Mouse (Mus musculus): Measurements from ENCODE around the gene Slbp. TPM values are rescaled to one million over a fixed set of nuclear protein-coding genes. Genes with fewer than 3 reads are reported as not detected.
A peak's percentile ranks its signal among the peaks of the same experiment; 100 is the strongest.

Slbp gene
- polyA plus RNA-seq (2012; rRNA removed), result 28.0 and 30.8 TPM in 2 replicates

DNA sequence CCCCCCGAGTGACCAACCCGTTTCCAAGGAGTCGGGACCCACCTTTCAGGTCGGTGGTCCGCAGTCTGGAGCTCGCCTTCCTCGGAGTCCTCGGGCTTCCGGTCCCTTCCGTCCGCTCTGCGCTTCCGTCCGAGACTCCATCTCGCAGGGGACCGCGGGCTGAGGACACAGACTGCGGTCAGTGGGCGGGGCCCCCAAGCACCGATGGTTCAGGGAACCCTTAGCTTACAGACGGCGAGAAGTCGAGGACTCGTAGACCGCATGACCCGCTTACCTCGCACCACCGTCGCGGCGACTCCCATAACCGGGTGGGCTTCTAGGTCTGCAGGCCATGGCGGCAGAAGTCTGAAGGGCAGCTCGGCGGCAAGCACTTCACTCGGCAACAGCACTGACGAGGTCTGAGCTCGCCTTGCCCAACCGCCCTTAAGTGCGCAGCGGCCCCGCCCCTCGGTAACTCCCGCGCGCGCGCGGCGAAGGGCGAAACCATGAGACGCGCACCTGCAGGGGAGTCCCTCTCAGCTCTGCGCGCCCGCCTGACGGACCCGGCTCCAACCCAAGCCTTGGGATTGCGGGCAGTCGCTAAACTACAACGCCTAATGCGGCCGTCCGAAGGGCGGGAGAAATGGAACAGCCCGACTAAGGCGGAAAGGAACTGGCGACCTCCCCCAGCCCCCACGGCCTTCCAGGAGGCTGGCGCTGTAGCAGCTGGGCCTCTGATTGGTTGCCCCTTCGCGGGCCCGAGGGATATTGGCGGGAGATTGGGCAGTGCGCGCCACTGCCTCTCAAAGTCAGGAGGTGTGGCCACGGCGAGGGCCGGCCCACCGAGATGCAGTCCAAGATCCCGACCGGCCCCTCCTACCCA is at the start of gene Slbp:
TSS of gene Slbp (minus strand) at position 654 of the 862 bp plus-strand sequence.
- DNase-seq (ENCODE audit: extremely low spot score in 1 of 2, low spot score in 1 of 2), result peak; percentile 93 to 95

DNA sequence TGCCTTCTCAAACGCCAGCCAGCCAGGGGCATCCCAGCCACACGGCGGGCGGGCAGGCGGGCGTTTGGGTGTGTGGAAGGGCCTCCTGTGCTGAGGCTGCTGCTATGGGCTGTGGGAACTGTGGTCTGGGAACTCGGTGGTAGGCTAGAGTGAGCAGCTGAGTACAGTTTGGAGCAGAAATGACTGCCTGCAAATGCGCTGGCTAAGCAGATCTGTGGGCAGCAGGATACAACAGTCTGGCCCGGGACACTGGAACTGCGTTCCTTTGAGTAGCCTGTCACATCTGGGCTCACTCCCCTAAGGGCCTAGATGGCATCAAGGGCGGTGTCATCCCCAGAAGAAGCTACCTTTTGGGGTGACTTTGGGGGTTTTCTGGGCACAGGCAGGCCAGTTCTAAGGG is 49.5 kb upstream of the Slbp start:
- DNase-seq (ENCODE audit: extremely low spot score in 1 of 2, low spot score in 1 of 2), result no peak

DNA sequence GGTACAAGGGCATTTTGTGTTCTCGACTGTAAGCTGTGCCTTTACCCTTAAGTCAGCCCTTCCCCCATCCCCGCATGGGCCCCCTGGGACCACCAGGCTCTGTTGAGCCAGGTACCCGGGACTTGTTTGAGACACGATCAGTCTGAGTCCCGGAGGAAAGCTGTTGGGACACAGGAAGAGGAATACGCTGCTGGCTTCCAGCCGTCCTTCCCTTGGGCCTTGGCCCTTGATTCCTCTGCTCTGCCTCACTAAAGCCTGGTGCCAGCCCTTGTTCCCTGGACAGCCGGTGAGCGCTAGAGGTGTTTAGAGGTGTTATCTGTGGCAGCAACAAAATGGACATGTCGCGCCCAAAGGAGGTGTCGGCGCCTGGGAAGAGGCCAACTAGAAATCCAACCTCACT is 47.6 kb upstream of the Slbp start:
- no peak for DNase-seq (ENCODE audit: extremely low spot score in 1 of 2, low spot score in 1 of 2)

DNA sequence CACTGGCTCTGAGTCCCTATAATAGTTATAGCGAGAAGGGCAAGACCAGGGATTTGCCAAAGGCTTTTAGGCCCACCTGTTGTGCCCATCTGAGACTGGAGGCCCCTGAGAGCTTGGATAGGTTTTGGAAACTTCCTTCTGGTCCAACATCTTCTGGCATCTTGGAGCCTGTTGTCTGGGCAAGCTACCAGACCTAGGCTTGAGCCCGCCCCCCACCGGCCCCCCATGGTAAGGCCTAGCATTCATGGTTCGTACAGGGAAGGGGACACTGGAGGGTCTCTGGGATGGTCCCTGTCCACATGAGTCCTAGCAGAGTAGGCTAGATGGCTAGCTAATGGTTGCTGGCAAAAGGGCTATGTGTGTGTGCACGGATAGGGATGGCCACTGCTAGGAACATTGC is 46.3 kb upstream of the Slbp start:
- no peak for DNase-seq (ENCODE audit: extremely low spot score in 1 of 2, low spot score in 1 of 2)

DNA sequence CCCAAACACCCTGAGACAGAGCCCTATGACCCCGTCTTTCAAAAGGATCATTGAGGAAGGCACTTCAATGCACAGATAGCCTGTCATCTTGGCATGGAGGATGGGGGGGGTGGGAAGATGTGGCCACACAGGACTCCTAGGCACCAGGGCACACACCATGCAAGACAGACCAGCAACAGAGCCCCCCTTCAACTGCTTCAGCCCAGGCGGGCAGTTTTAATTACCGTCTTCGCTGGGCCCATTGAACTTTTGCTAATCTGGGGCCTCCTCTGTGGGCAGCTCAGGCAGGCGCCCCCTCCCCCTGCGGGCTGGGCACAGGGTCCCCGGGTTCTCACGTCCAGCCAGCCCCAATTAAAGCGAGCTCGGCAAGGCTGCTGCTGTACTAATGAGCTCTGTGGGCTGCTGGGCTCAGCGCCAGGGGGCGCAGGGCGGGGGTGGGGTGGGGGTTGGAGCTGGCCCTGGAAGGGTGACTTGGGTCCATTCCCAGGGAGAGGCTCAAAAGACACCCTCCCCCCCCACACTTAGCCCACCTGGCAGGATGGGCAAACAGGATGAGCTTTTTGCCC is 45.7 kb upstream of the Slbp start:
- DNase-seq (ENCODE audit: extremely low spot score in 1 of 2, low spot score in 1 of 2), result peak in 1 of 2 experiments; percentile 51

DNA sequence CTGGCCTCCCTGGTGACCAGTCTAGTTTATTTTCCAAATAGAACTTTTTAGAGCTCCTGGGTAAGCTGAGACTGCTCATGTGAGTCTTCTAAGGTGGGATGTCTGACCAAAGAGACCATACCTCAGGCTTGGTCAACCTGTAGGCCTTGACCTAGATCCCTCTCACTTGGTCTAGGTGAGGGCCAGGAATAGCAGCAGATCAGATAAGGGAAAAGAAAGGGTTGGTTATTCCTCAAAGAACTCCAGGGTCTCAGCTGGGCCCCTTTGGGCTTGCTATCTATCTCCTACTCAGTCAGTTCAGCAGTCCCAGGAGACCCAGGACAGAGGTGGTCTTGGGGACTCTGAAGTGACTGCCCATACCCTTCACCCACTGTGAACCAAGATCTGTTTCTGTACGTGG is 45.2 kb upstream of the Slbp start:
- no peak for DNase-seq (ENCODE audit: extremely low spot score in 1 of 2, low spot score in 1 of 2)

DNA sequence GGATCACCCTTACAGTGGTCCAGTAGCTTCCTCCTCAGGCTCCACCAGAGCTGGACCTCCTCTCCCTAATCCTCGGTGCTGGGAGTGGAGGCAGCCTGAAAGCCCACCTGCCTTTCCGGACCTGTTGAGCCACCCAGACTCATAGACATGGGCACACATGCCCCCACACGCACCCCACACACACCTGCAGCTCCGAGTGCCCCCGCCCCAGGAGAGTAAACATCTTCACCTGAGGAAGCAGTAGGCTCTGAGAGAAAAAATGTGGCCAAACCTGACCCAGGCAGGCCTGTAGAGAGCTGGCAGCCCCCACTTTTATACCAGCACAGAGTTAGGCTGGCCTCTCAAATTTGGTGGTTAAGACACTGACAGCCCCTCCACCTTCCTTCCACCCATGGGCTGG is 44.1 kb upstream of the Slbp start:
- no peak for DNase-seq (ENCODE audit: extremely low spot score in 1 of 2, low spot score in 1 of 2)

DNA sequence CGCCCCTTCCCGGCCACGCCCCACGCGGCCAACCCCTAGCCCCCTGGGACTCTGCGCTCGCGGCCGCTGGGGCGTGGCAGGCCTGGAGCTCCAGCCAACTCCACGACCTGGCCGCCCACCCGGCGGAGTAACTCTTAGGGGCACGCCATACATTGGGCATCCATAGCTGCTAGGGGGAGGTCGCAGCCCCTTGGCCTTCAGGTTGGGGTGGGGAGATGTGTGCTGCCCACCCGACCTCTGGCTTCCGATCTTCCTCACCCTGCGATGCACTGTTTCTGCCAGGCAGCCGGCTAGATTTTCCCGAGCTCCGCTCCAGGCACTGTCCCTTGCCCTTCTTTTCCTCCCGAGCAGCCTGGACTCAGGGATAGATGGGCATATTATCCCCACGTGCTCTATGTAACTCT is 43.3 kb upstream of the Slbp start:
- no peak for DNase-seq (ENCODE audit: extremely low spot score in 1 of 2, low spot score in 1 of 2)

DNA sequence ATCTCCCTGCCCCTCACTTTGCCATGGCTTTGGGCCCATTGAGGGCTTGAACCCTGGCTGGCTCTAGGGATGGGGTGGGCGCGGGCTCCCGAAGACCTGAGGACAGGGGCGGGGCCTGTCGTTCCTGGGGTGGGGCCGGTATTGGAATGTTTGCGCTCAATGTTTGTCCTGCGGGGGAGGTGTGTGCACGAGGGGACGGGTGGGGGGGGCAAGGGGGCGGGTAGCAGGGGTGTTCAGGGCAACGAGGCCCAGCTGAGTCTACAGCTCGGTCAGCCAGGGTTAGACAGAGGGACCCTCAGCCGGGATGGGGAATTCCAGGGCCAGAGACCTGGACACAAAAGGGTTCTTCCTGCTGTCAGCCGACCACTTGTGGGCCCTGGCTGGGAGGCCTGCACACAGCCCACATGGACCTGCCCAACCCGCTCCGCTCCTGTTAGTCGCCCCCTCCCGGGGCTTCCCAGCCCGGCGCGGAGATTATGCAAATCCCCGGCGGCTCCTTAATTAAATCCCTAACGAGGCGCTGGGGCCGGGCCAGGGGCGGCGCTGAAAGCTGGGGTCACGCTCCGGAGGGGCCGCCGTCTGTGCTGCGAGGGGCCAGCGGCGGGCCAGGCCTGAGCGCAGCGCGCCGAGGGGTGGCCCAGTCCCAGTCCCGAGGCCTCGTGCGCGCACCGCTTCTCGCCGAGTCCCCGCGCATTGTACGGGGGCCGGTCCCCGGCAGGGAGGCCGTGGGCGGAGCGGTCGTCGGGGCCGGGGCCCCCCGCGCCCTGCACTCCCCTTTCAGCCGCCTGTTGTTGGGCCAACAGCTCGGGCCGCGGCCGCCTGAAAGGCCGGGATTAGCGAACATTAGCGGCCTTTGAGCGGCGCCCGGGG is 42.7 kb upstream of the Slbp start:
- peak; percentile 20 to 54 for DNase-seq (ENCODE audit: extremely low spot score in 1 of 2, low spot score in 1 of 2)

DNA sequence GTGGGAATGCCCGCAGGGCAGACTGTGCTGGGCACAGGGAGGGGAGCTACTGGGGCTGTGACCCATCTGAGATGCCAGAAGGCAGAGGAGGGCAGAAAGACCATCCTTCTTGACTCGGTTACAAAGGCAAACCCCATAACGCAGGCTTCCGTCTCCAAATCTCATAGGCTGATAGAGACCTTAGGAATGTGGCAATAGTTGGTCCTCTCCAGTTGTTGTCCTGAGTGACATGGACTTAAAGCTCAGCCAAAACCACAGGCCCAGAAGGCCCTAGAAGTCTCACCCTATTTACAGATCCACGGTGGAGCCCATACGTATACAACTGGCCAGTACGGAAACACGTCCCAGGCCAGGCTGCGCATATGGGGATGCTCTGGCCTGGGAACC is 42.1 kb upstream of the Slbp start:
- no peak for DNase-seq (ENCODE audit: extremely low spot score in 1 of 2, low spot score in 1 of 2)

DNA sequence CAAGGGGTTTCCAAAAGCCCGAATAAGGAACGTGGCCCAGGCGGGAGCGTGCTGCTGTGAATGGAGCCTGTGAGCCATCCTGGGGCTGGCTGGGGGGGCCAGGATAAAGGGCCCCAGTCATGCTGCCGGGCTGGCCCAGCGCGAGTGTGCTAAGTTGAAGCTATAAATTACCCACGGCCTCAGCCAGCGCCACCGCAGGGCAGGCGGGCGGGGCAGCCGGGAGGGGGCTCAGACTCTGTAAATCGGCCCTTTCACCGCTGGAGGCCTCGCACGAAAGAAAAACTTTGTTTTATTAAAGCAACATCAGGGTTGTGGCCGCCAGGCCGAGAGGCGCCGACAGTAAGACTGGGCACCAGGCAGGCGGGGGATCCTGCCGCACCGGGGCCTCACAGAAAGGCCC is 40.0 kb upstream of the Slbp start:
- DNase-seq (ENCODE audit: extremely low spot score in 1 of 2, low spot score in 1 of 2), result no peak

DNA sequence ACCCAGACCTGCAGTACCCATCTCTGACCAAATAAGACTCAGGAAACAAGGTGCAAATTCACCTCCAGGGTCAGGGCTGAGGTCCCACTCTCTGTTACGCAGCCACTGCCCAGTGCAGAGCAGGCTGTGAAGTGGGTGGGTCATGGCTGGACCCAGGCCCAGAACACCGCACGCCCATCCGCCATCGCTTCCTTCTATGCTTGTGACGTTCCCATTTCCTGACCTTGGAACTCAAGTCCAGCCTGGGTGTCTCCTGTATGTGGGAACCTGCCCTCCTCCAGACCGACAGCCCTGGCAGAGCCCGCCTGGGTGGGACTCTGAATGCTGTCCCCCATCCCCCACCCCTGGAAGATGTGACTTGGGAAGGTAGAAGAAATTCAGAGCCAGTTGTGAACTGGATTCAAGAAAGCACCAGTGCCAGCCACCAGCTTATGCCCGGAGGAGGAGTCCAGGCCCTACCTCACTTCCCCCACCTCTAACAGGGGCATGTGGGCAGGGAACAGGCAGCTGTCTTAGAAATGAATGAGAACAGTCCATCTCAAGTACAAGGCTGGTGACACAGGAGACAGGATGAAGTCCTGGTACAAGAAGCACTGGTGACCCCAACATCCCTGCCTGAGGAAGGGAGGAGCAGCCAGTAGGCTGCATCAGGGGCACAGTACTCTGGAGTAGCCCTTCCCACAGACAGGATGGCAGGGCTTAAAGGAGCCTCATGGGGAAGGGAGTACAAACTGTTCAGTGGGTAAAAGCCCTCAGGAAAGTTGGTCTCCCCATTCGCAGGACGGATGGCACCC is 37.7 kb upstream of the Slbp start:
- no peak for DNase-seq (ENCODE audit: extremely low spot score in 1 of 2, low spot score in 1 of 2)

DNA sequence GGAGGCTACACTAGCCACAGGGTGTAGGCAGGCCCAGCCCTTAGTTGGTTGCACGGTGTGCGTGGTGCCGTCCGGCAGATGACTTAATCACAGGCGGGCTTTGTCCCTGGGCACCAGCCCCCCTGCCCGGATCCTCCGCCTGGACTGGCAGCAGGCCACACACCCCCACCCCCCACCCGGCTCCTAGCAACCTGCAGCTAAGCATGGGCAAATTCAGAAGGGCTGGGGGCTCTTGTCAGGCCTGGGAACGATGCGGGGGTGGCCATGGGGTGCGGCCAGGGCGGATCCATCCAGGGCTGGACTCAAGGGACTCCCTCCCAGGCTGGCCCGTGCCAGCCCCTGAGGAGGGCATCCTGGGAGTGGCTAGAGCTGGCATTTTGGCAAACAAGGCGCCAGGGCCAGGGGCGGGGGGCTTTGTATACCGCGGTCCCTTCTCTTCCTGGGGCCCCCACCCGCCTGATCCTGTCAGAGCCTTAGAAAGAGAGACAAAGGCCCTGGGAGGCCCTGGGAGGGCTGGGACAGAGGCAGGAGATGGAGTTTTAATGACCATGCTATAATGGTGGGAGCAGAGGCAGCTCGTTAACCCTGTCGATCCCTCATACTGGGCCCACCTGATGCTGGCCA is 37.0 kb upstream of the Slbp start:
- no peak for DNase-seq (ENCODE audit: extremely low spot score in 1 of 2, low spot score in 1 of 2)

DNA sequence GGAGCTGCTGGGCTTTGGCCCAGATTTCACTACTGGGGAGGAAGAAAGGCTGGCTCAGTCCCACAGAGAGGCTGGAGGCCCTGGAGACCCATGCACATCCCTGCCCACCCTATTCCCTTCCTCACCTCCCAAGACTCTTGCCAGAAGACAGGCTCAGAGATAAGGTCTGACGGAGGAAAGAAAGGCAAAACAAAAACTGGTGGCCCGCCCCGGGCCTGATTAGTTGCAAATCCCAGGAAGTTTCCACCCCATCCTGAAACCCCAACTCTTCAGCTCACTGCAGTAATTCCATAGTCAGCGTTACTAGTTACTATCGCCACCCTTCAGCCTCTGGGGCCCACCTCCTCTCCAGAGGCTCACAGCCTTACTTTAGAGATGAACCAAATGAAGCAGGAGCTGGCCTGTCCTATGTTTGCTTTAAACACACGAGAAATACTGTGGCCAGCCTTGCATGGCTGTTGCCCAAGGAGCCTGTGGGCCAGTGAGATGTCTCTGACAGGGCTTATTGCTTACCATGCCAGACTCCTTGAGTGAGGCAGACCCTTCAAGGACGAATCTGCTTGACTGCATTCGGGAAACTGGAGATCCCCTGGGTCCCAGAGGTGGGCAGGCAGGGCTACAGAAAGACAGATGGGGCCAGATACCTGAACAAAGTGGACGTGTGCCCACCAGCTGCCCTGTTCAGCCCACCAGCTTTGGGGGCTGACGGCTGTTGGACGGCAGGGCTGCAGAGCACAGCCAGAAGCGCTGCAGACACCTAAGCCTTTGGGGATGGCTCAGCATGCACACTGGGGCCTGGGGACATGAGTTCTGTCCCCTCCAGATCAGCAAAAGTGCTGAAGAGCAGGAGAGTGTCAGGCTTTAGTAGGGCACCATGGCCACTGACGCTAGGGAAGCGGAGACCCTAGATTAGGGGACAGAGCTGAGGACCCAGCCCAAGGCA is 36.2 kb upstream of the Slbp start:
- DNase-seq (ENCODE audit: extremely low spot score in 1 of 2, low spot score in 1 of 2), result no peak

DNA sequence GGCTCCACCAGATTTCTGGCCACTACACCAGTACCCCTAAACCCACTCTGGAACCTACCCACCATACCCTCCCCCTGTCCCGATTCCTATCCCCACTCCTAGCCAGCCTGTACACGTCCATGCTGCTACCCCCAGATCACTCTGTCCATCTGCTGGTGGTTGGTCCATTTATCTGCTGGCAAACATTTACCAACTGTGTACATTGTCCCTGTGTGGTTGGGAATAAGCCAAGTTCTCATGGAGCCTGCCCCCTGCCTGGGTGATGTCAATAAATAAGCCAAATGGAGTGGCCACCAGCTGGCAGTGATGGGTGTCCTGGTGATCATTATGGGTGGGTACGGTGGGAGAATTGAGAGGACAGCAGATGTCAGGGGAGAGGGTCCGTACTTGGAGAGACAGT is 34.8 kb upstream of the Slbp start:
- DNase-seq (ENCODE audit: extremely low spot score in 1 of 2, low spot score in 1 of 2), result no peak

DNA sequence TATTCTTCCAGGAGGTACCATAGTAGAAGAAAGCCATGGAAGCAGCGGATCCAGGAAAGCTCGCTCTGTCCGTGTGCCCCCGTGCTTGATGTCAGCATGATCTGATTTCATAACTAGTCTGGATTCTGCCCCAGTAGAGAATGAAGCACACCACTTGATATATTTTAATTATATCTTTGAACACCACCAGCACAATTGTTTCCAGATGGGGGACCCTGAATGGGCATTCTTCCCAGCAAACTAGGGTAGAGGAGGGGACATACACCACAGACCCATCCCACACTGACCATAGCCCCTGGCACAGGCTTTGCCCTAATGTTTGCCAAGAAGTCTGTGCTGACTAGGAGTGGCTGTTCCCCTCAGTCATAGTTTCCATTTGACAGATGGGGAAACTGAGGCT is 32.6 kb upstream of the Slbp start:
- DNase-seq (ENCODE audit: extremely low spot score in 1 of 2, low spot score in 1 of 2), result no peak

DNA sequence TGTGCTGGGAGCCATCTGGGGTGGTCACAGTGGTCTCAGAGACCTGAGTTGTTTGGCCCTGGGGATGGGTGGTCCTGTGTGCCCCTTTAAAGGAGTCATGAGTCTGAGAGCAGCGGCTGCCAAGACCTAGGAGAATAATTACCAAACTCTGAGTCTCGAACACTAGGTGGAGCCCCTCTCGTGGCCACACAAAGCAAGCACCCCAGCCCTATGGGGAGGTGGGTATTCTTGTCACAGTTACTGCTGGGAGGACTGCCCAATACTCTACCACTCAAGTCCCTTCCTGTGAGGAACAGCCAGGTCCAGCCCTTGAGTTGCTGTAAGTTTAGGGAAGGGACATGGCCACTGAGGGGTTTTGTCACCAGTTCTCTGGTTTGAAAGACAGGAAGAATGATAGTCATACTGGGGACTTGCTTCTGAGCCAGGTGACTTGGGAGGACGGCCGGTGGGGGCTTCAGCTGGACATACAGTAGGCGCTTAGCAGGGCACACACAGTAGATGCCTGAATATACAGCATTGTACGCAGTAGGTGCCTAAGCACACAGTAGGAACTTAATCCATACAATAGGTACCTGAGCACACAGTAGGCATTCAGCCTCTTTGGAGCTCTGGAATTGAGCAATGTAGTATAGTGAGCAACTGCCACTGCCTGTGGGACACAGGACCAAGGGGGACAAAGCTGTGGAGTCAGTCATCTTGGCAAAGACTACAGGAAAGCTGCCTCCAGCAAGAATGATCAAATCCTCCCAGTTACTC is 31.7 kb upstream of the Slbp start:
- peak in 1 of 2 experiments; percentile 61 for DNase-seq (ENCODE audit: extremely low spot score in 1 of 2, low spot score in 1 of 2)

DNA sequence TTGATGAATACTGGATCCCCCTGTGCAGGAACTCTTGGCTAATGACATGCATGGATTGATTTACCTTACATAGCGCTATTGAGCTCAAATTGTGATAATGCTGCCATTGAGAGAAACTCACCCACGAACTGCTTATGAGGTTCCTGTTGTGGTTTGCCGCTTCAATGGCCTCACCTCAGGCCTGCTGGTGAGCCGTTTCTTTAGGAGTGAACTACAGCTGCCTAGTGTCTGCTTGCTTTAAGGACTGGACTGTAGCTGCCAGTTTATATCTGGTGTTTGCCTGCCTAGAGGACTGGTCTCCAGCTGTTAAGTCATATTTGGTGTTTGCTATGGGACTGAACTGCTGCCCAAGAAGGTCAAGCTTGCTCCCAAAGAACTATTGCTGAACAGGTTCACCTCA is 30.6 kb upstream of the Slbp start:
- no peak for DNase-seq (ENCODE audit: extremely low spot score in 1 of 2, low spot score in 1 of 2)

All from frontal cortex, adult 2 months (tissue).